In the genomic region with DNA sequence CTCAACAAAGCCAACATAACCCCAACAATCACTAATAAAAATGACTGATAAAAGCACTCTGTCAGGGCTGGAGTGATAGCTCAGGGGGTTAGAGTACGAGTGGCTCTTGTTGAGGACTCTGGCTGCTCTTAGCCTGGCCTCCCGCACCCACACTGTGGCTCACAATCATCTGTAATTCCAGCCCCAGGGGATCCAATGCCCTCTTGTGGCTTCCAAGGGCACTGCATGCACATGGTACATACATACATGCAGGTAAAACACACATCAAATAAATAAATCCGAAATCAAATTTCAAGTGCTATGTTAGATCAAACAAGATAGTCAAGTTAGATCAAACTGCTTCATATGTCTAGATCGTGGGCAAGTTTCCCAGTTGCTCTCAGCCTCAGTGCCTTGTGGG, we compare ENCODE assay signal across 9 mouse cellular contexts. TPM values are rescaled to one million over a fixed set of nuclear protein-coding genes. Genes with fewer than 3 reads are reported as not detected.
DNase-seq lines count a peak whose midpoint lies in the region; ATAC-seq and TF ChIP-seq lines count a peak whose summit lies in the region.
"Had no signal": no experiment of that assay in that cellular context is flagged by ENCODE, and none has a peak within 500 bp of the region (broad histone marks: within the 10 kb centered on the region; RNA-seq: fewer than 3 reads in every experiment).

No protein-coding gene starts in this region.

- no peak overlapping the region for H3K4me2 ChIP-seq in lung, embryonic 14.5 days
- H3K4me2 ChIP-seq: heart, embryonic 15.5 days had no signal

- ATAC-seq in lung, embryonic 14.5 days (ENCODE audit: insufficient read depth) = no peak
- ATAC-seq in erythroid progenitor cell, adult 5-6 weeks (replicated peaks; ENCODE audit: low FRiP score, poor library complexity, severe bottlenecking) = peak; percentile 75
- no peak for ATAC-seq in frontal cortex, adult (ENCODE audit: low TSS enrichment)

- no peaks in the 10 kb centered on the region for H3K27me3 ChIP-seq in lung, embryonic 14.5 days (ENCODE audit: insufficient read depth, low read length)
- H3K27me3 ChIP-seq: heart, embryonic 15.5 days had no signal

- peak; percentile 55 to 72 for DNase-seq in cerebellum, postnatal 10 days
- DNase-seq in cerebellum, adult 8-10 months = no peak
- peak; percentile 40 for DNase-seq in lung, embryonic 14.5 days
- DNase-seq in lung, adult 18-20 months = no peak
- DNase-seq in retina, embryonic 14.5 days (ENCODE audit: low spot score) = peak; percentile 64
- DNase-seq in heart, adult 9 months (ENCODE audit: low spot score in 2 of 2) = no peak

- no peak overlapping the region for H3K4me3 ChIP-seq in lung, embryonic 14.5 days (ENCODE audit: low read depth, low read length)
- H3K4me3 ChIP-seq: heart, embryonic 15.5 days had no signal

- 0 out of 2 replicates have a peak, but pooled peaks cover 5% of the 10 kb centered on the region for H3K4me1 ChIP-seq in lung, embryonic 14.5 days (ENCODE audit: insufficient read depth)

- no peak overlapping the region for H3K27ac ChIP-seq in lung, embryonic 14.5 days (ENCODE audit: low read depth)
- H3K27ac ChIP-seq: heart, embryonic 15.5 days had no signal

- 73% methylated on average over 4 of the region's 4 CpGs for WGBS in lung, embryonic 14.5 days

- peak; percentile 65 for TF ChIP-seq CTCF in lung, embryonic 14.5 days (IDR thresholded peaks at IDR 0.05; ENCODE audit: low read depth)

- H3K9me3 ChIP-seq in lung, embryonic 14.5 days (ENCODE audit: low read depth, low read length) = no peaks in the 10 kb centered on the region
- H3K9me3 ChIP-seq: heart, embryonic 15.5 days had no signal

- H3K36me3 ChIP-seq in lung, embryonic 14.5 days (ENCODE audit: insufficient read depth) = peaks cover 57% of the 10 kb centered on the region

- H3K9ac ChIP-seq in lung, embryonic 14.5 days = no peak overlapping the region
- H3K9ac ChIP-seq: heart, embryonic 15.5 days had no signal

RNA-seq across cellular contexts. Expression of gene Bbs1, which starts 1.7 kb away (rescaled TPM):
- polyA plus RNA-seq in lung, embryonic 14.5 days (2014; fragmentation: Nextera tagmentation; extraction: Ambion mirVana) = 7.6 and 8.0 TPM in 2 replicates
- 0.42 and 4.0 TPM in 2 replicates for total RNA-seq in erythroid progenitor cell, adult 5-6 weeks (2015; ENCODE audit: low replicate concordance)
- 4.5 and 7.7 TPM in 2 replicates for total RNA-seq in erythroid progenitor cell, adult 5-6 weeks (2017; ENCODE audit: low replicate concordance)

RNA-seq across cellular contexts. Expression of gene Dpp3, which starts 20.0 kb away (rescaled TPM):
- polyA plus RNA-seq in lung, embryonic 14.5 days (2014; fragmentation: Nextera tagmentation; extraction: Ambion mirVana) = 84.0 and 88.6 TPM in 2 replicates
- 9.0 and 13.0 TPM in 2 replicates for total RNA-seq in erythroid progenitor cell, adult 5-6 weeks (2015; ENCODE audit: low replicate concordance)
- 9.1 and 15.7 TPM in 2 replicates for total RNA-seq in erythroid progenitor cell, adult 5-6 weeks (2017; ENCODE audit: low replicate concordance)

RNA-seq across cellular contexts. Expression of gene Zdhhc24, which starts 29.6 kb away (rescaled TPM):
- 6.2 and 7.9 TPM in 2 replicates for polyA plus RNA-seq in lung, embryonic 14.5 days (2014; fragmentation: Nextera tagmentation; extraction: Ambion mirVana)
- 19.8 and 34.0 TPM in 2 replicates for total RNA-seq in erythroid progenitor cell, adult 5-6 weeks (2015; ENCODE audit: low replicate concordance)
- 18.0 and 24.9 TPM in 2 replicates for total RNA-seq in erythroid progenitor cell, adult 5-6 weeks (2017; ENCODE audit: low replicate concordance)

RNA-seq across cellular contexts. Expression of gene Actn3, which starts 30.4 kb away (rescaled TPM):
- polyA plus RNA-seq in lung, embryonic 14.5 days (2014; fragmentation: Nextera tagmentation; extraction: Ambion mirVana) = 1.5 and 1.6 TPM in 2 replicates
- not detected in 2 replicates for total RNA-seq in erythroid progenitor cell, adult 5-6 weeks (2015; ENCODE audit: low replicate concordance)
- 0.26 and 0.53 TPM in 2 replicates for total RNA-seq in erythroid progenitor cell, adult 5-6 weeks (2017; ENCODE audit: low replicate concordance)

RNA-seq across cellular contexts. Expression of gene Peli3, which starts 34.8 kb away (rescaled TPM):
- 1.6 TPM in 2 replicates for polyA plus RNA-seq in lung, embryonic 14.5 days (2014; fragmentation: Nextera tagmentation; extraction: Ambion mirVana)
- total RNA-seq in erythroid progenitor cell, adult 5-6 weeks (2015; ENCODE audit: low replicate concordance) = not detected in 2 replicates
- total RNA-seq in erythroid progenitor cell, adult 5-6 weeks (2017; ENCODE audit: low replicate concordance) = not detected in 2 replicates

Comparison
In these comparisons a context has a peak if more than half of its experiments do, and no peak if none do; other contexts are left out.
1. DNase-seq: peak in cerebellum, postnatal 10 days (2 of 2), lung, embryonic 14.5 days (single experiment) and retina, embryonic 14.5 days (single experiment); none in cerebellum, adult 8-10 months (single experiment), lung, adult 18-20 months (0 of 2) and heart, adult 9 months (0 of 2).